Mouse (Mus musculus) forebrain, embryonic 13.5 days (tissue): ENCODE measurements around the gene Vmn1r119. TPM values are rescaled to one million over a fixed set of nuclear protein-coding genes. Genes with fewer than 3 reads are reported as not detected.
"Not testable (repeated sequence)": the region's sequence is repeated elsewhere in the genome, so short reads cannot be mapped to it uniquely, and the experiment has no call there.

Experiments used
- ATAC-seq: fragments of 200-750 bp; cut with Nextera tagmentation; 2 replicates; pipeline ENCODE4 v1.8.0; 2017
- H3K27ac ChIP-seq: fragments of 300-500 bp; sonication (generic); 2 replicates; pipeline ENCODE4 v1.5.1; 2015; ENCODE audit warnings: inconsistent platforms, mild to moderate bottlenecking, moderate library complexity
- H3K27me3 ChIP-seq: fragments of 300-500 bp; sonication (generic); 2 replicates; pipeline ENCODE4 v1.6.1; 2015; ENCODE audit warnings: mild to moderate bottlenecking, inconsistent platforms
- H3K36me3 ChIP-seq: fragments of 300-500 bp; sonication (generic); 2 replicates; pipeline ENCODE4 v1.6.1; 2015; ENCODE audit warnings: mild to moderate bottlenecking, inconsistent platforms; ENCODE audit not compliant: poor library complexity, severe bottlenecking
- H3K4me1 ChIP-seq: fragments of 300-500 bp; sonication (generic); 2 replicates; pipeline ENCODE4 v1.6.1; 2015; ENCODE audit warnings: inconsistent platforms
- H3K4me2 ChIP-seq: fragments of 300-500 bp; sonication (generic); 2 replicates; pipeline ENCODE4 v1.6.1; 2015; ENCODE audit warnings: inconsistent platforms, mild to moderate bottlenecking, moderate library complexity
- H3K4me3 ChIP-seq: fragments of 300-500 bp; sonication (generic); 2 replicates; pipeline ENCODE4 v1.5.1; 2015; ENCODE audit warnings: mild to moderate bottlenecking, inconsistent platforms
- H3K9ac ChIP-seq: fragments of 300-500 bp; sonication (generic); 2 replicates; pipeline ENCODE4 v1.6.1; 2015; ENCODE audit warnings: mild to moderate bottlenecking, inconsistent platforms
- H3K9me3 ChIP-seq: fragments of 300-500 bp; sonication (generic); replicated peaks from 2 replicates; pipeline ENCODE4 v1.6.1; 2016; ENCODE audit warnings: inconsistent platforms
- WGBS: fragments of 180-500 bp; shearing (Covaris S2); methylation state at CpG from one replicate; pipeline ENCODE4 v1.1.7; 2015; 5-methylcytosine and 5-hydroxymethylcytosine counted together
- polyA plus RNA-seq: library from polyadenylated mRNA; unstranded; fragments of >200 nt; fragmentation: Nextera tagmentation; extraction: Ambion mirVana; gene quantifications from 2 replicates; pipeline ENCODE4 v1.2.1, GENCODE M21; 2015

Gene Vmn1r119
- not detected in 2 replicates for polyA plus RNA-seq

DNA sequence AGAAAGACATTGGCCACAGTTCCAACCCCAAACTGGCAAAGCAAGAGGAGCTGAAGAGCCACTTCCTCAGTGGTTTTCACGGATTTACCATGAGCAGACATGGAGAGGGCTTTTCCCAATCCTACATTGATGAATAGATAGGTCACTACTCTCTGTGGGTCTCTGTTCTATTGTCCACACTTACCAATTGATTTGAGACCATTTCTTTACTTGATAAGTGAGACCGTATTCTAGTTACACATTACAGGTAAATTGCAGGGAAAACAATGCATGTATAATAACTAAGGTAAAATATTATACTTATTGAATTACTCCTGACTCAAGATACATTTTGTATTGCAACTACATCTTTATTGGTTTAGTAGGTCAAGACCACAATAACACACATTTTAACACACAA, at the start of gene Vmn1r119:
TSS of gene Vmn1r119 (minus strand) at position 101 of the 400 bp plus-strand sequence.
- H3K9me3 ChIP-seq, H3K36me3 ChIP-seq, H3K9ac ChIP-seq, H3K27me3 ChIP-seq, H3K27ac ChIP-seq, H3K4me1 ChIP-seq, H3K4me3 ChIP-seq, H3K4me2 ChIP-seq, ATAC-seq: not testable (repeated sequence)
- WGBS: no CpG with 5 or more reads among the region's 2 CpGs

DNA sequence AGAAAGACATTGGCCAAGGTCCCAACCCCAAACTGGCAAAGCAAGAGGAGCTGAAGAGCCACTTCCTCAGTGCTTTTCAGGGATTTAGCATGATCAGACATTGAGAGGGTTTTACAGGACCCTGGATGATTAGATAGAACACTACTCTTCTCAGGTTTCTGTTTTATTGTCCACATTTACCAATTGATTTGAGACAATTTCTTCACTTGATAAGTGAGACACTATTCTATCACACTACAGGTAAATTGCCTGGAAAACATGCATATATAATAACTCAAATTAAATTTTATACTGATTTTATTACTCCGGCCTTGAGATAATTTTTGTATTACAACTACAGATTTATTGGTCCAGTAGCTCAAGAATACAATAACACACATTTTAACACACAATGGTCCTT, 41.4 kb upstream of the Vmn1r119 start, which contains the start of gene Vmn1r120:
TSS of gene Vmn1r120 (minus strand) at position 101 of the 400 bp plus-strand sequence.
- not testable (repeated sequence) for H3K4me1 ChIP-seq, ATAC-seq, H3K4me3 ChIP-seq, H3K27me3 ChIP-seq, H3K27ac ChIP-seq, H3K9me3 ChIP-seq, H3K36me3 ChIP-seq, H3K4me2 ChIP-seq, H3K9ac ChIP-seq
- 79% methylated on average over 1 of the region's 1 CpGs for WGBS

Other genes starting within 250 kb of the Vmn1r119 start
- not detected in 2 replicates for gene Vmn1r112, start 241.3 kb downstream of the Vmn1r119 start, polyA plus RNA-seq
- gene Vmn1r113, start 225.2 kb downstream of the Vmn1r119 start, polyA plus RNA-seq: not detected in 2 replicates
- gene Vmn1r114, start 200.3 kb downstream of the Vmn1r119 start, polyA plus RNA-seq: not detected in 2 replicates
- gene Vmn1r115, start 167.5 kb downstream of the Vmn1r119 start, polyA plus RNA-seq: not detected in 2 replicates
- not detected in 2 replicates for gene Vmn1r116, start 140.2 kb downstream of the Vmn1r119 start, polyA plus RNA-seq
- gene Vmn1r117, start 128.3 kb downstream of the Vmn1r119 start, polyA plus RNA-seq: not detected in 2 replicates
- not detected in 2 replicates for gene Vmn1r118, start 100.1 kb downstream of the Vmn1r119 start, polyA plus RNA-seq
- gene Vmn1r120, start 41.3 kb upstream of the Vmn1r119 start, polyA plus RNA-seq: not detected in 2 replicates
- gene Vmn1r121, start 86.1 kb upstream of the Vmn1r119 start, polyA plus RNA-seq: not detected in 2 replicates
- not detected in 2 replicates for gene Vmn1r122, start 121.7 kb upstream of the Vmn1r119 start, polyA plus RNA-seq
- gene Vmn1r123, start 149.7 kb upstream of the Vmn1r119 start, polyA plus RNA-seq: not detected in 2 replicates
- not detected in 2 replicates for gene Gm5157, start 178.0 kb upstream of the Vmn1r119 start, polyA plus RNA-seq
- not detected in 2 replicates for gene Vmn1r124, start 248.2 kb upstream of the Vmn1r119 start, polyA plus RNA-seq